Mouse (Mus musculus) ovary, postnatal 10 days (tissue): ENCODE data around the gene Rbm4.
"Not testable (repeated sequence)": the region's sequence is repeated elsewhere in the genome, so short reads cannot be mapped to it uniquely, and the experiment has no call there.

ENCODE experiments used
- DNase-seq: peaks from one replicate; pipeline ENCODE4 v3.0.0; 2022; ENCODE audit warnings: low spot score

The Rbm4 gene

GRCm38 (mm10) chr19:4797846-4798245 lies 4.1 kb upstream of the Rbm4 start:
- DNase-seq: no peak

- no peak for DNase-seq
These were observed 2.2 kb upstream of the Rbm4 start for GRCm38 (mm10) chr19:4795929-4796328.

- no peak for DNase-seq
These were observed 345 bp downstream of the Rbm4 start for GRCm38 (mm10) chr19:4793281-4793830.

GRCm38 (mm10) chr19:4786313-4786712 lies 7.4 kb downstream of the Rbm4 start:
- DNase-seq: no peak

GRCm38 (mm10) chr19:4785206-4785605 lies 8.5 kb downstream of the Rbm4 start:
- DNase-seq: no peak

- DNase-seq: no peak
These were observed 10.8 kb downstream of the Rbm4 start for GRCm38 (mm10) chr19:4782891-4783290.

- DNase-seq: no peak
These were observed 20.9 kb downstream of the Rbm4 start for GRCm38 (mm10) chr19:4772785-4773184.

GRCm38 (mm10) chr19:4767507-4768148 lies 26.1 kb downstream of the Rbm4 start:
- no peak for DNase-seq

GRCm38 (mm10) chr19:4762876-4763275 lies 30.8 kb downstream of the Rbm4 start:
- DNase-seq: no peak

GRCm38 (mm10) chr19:4760544-4760943 lies 33.2 kb downstream of the Rbm4 start:
- not testable (repeated sequence) for DNase-seq

- DNase-seq: no peak
These were observed 36.8 kb downstream of the Rbm4 start for GRCm38 (mm10) chr19:4756921-4757320.

- peak; percentile 87 for DNase-seq
These were observed 37.3 kb downstream of the Rbm4 start, which contains the start of gene Rbm4b for GRCm38 (mm10) chr19:4756193-4756911. TSS of gene Rbm4b (plus strand) at chr19:4756497.

- peak; percentile 66 for DNase-seq
These were observed 38.0 kb downstream of the Rbm4 start for GRCm38 (mm10) chr19:4755565-4756192.

GRCm38 (mm10) chr19:4749975-4750374 lies 43.7 kb downstream of the Rbm4 start:
- DNase-seq: no peak

- no peak for DNase-seq
These were observed 45.2 kb downstream of the Rbm4 start for GRCm38 (mm10) chr19:4748493-4748892.

GRCm38 (mm10) chr19:4747631-4748312 lies 45.9 kb downstream of the Rbm4 start:
- no peak for DNase-seq

- DNase-seq: no peak
These were observed 47.1 kb downstream of the Rbm4 start for GRCm38 (mm10) chr19:4746611-4747010.

- no peak for DNase-seq
These were observed 48.0 kb downstream of the Rbm4 start for GRCm38 (mm10) chr19:4745681-4746080.

GRCm38 (mm10) chr19:4745057-4745456 lies 48.6 kb downstream of the Rbm4 start:
- no peak for DNase-seq

- DNase-seq: no peak
These were observed 49.7 kb downstream of the Rbm4 start for GRCm38 (mm10) chr19:4744026-4744425.

GRCm38 (mm10) chr19:4743524-4743923 lies 50.2 kb downstream of the Rbm4 start:
- no peak for DNase-seq

GRCm38 (mm10) chr19:4742229-4742628 lies 51.5 kb downstream of the Rbm4 start:
- no peak for DNase-seq
